Mouse (Mus musculus) forebrain, embryonic 12.5 days (tissue): Measurements from ENCODE around the gene Cln3. TPM values are rescaled to one million over a fixed set of nuclear protein-coding genes. Genes with fewer than 3 reads are reported as not detected.

Experiments
- ATAC-seq: fragments of 200-750 bp; cut with Nextera tagmentation; 2 replicates; pipeline ENCODE4 v1.8.0; 2017; ENCODE audit warnings: moderate TSS enrichment; ENCODE audit not compliant: low FRiP score
- H3K27ac ChIP-seq: fragments of 300-500 bp; sonication (generic); 2 replicates; pipeline ENCODE4 v1.5.1; 2016; ENCODE audit warnings: mild to moderate bottlenecking
- H3K27me3 ChIP-seq: fragments of 300-500 bp; sonication (generic); 2 replicates; pipeline ENCODE4 v1.6.1; 2016; ENCODE audit warnings: mild to moderate bottlenecking
- H3K36me3 ChIP-seq: fragments of 300-500 bp; sonication (generic); replicated peaks from 2 replicates; pipeline ENCODE4 v1.6.1; 2016; ENCODE audit warnings: mild to moderate bottlenecking
- H3K4me1 ChIP-seq: fragments of 300-500 bp; sonication (generic); 2 replicates; pipeline ENCODE4 v1.6.1; 2016
- H3K4me2 ChIP-seq: fragments of 300-500 bp; sonication (generic); 2 replicates; pipeline ENCODE4 v1.6.1; 2016; ENCODE audit warnings: mild to moderate bottlenecking, moderate library complexity
- H3K4me3 ChIP-seq: fragments of 300-500 bp; sonication (generic); replicated peaks from 2 replicates; pipeline ENCODE4 v1.5.1; 2016; ENCODE audit warnings: mild to moderate bottlenecking
- H3K9ac ChIP-seq: fragments of 300-500 bp; sonication (generic); 2 replicates; pipeline ENCODE4 v1.6.1; 2016; ENCODE audit warnings: mild to moderate bottlenecking
- H3K9me3 ChIP-seq: fragments of 300-500 bp; sonication (generic); 2 replicates; pipeline ENCODE4 v1.6.1; 2016
- WGBS: fragments of 180-500 bp; shearing (Covaris S2); methylation state at CpG from one replicate; pipeline ENCODE4 v1.1.7; 2016; 5-methylcytosine and 5-hydroxymethylcytosine counted together
- polyA plus RNA-seq: library from polyadenylated mRNA; unstranded; fragments of >200 nt; fragmentation: Nextera tagmentation; extraction: Ambion mirVana; gene quantifications from 2 replicates; pipeline ENCODE4 v1.2.1, GENCODE M21; 2016

Gene Cln3
- polyA plus RNA-seq, 1 experiment from 2014 or later = 27.5 TPM

DNA sequence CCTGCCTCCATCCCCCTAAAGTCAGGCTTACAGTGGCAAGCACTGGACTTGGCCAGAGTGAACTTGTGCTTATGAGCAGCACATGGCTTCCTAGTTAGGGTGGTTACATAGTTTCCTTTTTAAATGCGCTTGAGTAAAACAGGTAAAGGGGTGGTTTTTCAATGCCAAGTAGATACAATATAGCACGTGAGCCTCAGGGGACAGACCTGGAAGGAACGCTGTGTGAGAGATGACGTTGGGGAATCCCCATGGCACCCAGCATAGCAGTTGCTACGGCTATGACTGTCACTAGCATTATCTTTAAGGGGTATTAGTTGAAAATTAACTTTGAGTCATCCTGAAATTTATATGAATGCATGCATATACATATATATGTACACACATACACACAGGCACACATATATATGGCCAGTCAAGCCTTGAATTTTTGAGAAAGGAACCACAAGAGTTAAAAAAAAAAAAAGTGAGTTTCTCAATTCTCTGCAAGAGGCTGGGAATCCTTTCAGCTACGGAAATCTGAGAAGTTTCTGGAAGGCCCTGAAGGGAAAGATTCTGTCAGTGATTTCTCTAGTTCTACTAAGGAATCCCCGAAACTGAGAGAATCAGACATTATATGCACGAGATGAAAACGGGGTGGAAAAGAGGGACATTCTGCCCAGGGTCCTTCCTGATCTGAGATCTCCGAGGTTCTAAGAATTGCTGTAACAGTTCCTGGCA is 34.1 kb upstream of the Cln3 start:
- WGBS = 80% methylated on average over 10 of the region's 10 CpGs
- H3K4me1 ChIP-seq = peaks cover 5% of the 10 kb centered on the region; the same call in 1 of the 2 replicates
- no peaks in the 10 kb centered on the region for H3K9me3 ChIP-seq
- no peaks in the 10 kb centered on the region for H3K36me3 ChIP-seq
- H3K27ac ChIP-seq = no peak overlapping the region
- no peak for ATAC-seq
- no peaks in the 10 kb centered on the region; the same call in 1 of the 2 replicates for H3K27me3 ChIP-seq
- no peak overlapping the region for H3K4me2 ChIP-seq
- no peak overlapping the region for H3K9ac ChIP-seq
- no peak overlapping the region for H3K4me3 ChIP-seq

DNA sequence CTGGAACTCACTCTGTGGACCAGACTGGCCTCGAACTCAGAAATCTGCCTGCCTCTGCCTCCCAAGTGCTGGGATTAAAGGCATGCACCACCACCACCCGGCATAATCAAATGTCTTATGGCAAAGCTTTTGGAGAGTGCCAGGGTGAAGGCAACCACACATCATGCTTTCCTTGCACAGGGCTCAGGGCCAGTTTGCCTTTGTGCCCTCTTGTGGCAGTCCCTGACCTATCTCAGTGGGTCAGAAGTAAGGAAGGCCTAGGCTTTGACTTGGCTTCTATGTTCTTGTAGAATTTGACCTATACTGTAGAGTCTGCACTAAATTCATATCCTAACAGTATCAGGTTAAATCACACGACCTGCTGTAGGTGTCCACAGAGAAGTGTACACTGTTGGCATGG is 31.1 kb upstream of the Cln3 start:
- no peaks in the 10 kb centered on the region for H3K36me3 ChIP-seq
- no peak overlapping the region for H3K4me2 ChIP-seq
- H3K9me3 ChIP-seq = no peaks in the 10 kb centered on the region
- ATAC-seq = no peak
- H3K4me1 ChIP-seq = no peaks in the 10 kb centered on the region
- 78% methylated on average over 3 of the region's 3 CpGs for WGBS
- no peak overlapping the region for H3K27ac ChIP-seq
- H3K9ac ChIP-seq = no peak overlapping the region
- no peaks in the 10 kb centered on the region; the same call in 1 of the 2 replicates for H3K27me3 ChIP-seq
- no peak overlapping the region for H3K4me3 ChIP-seq

DNA sequence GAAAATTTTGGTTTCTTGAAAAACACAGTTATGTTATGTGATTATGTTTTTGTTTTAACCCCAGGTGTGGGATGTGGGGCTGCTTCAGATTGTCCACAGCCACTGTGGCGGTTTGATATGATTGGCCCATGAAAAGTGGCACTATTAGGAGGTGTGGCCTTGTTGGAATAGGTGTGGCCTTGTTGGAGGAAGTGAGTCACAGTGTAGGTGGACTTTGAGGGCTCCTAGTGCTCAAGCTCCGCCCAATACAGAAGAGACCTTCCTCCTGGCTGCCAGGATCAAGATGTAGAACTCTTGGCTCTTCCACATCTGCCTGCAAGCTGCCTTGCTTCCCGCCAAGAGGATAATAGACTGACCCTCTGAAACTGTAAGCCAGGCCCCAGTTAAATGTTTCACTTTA is 27.1 kb upstream of the Cln3 start:
- H3K9me3 ChIP-seq = no peaks in the 10 kb centered on the region
- 84% methylated on average over 3 of the region's 3 CpGs for WGBS
- H3K9ac ChIP-seq = no peak overlapping the region
- no peak overlapping the region for H3K27ac ChIP-seq
- H3K4me3 ChIP-seq = no peak overlapping the region
- no peaks in the 10 kb centered on the region for H3K4me1 ChIP-seq
- no peaks in the 10 kb centered on the region; the same call in 1 of the 2 replicates for H3K27me3 ChIP-seq
- H3K36me3 ChIP-seq = no peaks in the 10 kb centered on the region
- no peak for ATAC-seq
- no peak overlapping the region for H3K4me2 ChIP-seq

DNA sequence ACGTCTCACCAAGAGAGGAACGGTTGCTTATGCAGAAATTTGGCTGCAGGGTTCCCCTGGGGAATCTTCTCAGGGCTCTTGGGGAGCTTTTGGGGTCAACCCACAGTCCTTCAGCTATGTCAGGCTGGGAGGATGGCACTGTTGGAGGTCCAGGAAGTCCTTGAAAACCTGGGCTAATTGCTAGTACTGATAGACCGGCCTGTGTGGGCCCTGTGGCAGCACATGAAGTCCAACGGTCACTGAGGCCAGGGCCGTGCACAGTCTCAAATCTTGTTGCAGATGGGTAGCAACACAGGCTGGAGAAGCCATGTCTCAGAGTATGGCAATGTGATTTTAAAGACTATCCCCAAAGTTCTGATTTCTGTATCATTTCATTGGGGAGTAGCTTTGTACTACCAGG is 22.2 kb upstream of the Cln3 start:
- Histone ChIP-seq H3K27me3 (no peaks in the 10 kb centered on the region), H3K27ac (no peak overlapping the region), H3K4me3 (no peak overlapping the region), H3K9ac (no peak overlapping the region), H3K9me3 (no peaks in the 10 kb centered on the region), H3K36me3 (no peaks in the 10 kb centered on the region), H3K4me2 (no peak overlapping the region), H3K4me1 (no peaks in the 10 kb centered on the region)
- no peak for ATAC-seq
- WGBS = 82% methylated on average over 5 of the region's 5 CpGs

DNA sequence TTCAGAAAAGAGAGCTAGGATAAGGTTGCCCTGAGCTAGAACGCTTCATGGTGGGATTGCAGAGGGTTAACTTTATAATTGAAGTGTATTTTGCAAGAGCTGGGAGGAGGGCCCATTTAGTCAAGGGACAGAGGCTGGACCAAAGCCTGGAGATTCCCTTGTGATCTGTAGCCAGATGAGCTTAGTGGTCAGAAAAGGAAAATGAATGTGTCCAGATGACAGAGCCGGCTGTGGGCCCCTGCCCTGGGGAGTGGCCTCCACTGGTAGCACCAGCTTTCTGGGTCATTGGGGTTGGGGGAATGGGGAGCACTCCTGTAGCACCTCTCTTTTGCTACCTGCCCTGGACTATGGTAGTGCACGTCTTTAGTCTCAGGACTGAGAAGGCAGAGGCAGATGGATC is 21.4 kb upstream of the Cln3 start:
- H3K36me3 ChIP-seq = no peaks in the 10 kb centered on the region
- WGBS = 78% methylated on average over 3 of the region's 3 CpGs
- H3K9me3 ChIP-seq = no peaks in the 10 kb centered on the region
- no peaks in the 10 kb centered on the region for H3K27me3 ChIP-seq
- H3K9ac ChIP-seq = no peak overlapping the region
- no peak for ATAC-seq
- H3K27ac ChIP-seq = no peak overlapping the region
- no peaks in the 10 kb centered on the region for H3K4me1 ChIP-seq
- no peak overlapping the region for H3K4me2 ChIP-seq
- H3K4me3 ChIP-seq = no peak overlapping the region

DNA sequence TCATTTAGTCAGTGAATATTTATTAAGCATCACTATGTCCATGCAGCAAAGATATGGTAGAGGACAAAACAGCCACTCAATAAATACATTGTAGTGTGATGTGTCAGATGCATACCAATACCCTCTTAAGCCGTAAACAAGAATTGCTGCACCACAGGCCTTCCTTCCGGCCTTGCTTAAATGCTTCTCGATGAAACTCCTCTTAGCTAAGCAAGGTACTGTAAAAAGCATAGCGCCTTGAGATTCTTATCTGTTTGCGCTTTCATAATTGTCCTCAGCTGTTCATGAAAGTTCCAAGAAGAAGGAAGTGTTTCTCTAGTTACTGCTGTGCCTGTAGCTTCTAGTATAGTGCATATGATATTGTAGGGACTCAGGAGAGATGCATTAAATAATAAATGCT is 21.0 kb upstream of the Cln3 start:
- H3K9ac ChIP-seq = no peak overlapping the region
- H3K4me3 ChIP-seq = no peak overlapping the region
- no peaks in the 10 kb centered on the region for H3K27me3 ChIP-seq
- no peak overlapping the region for H3K27ac ChIP-seq
- H3K9me3 ChIP-seq = no peaks in the 10 kb centered on the region
- ATAC-seq = no peak
- H3K4me1 ChIP-seq = no peaks in the 10 kb centered on the region
- H3K36me3 ChIP-seq = no peaks in the 10 kb centered on the region
- no peak overlapping the region for H3K4me2 ChIP-seq
- 84% methylated on average over 5 of the region's 5 CpGs for WGBS

DNA sequence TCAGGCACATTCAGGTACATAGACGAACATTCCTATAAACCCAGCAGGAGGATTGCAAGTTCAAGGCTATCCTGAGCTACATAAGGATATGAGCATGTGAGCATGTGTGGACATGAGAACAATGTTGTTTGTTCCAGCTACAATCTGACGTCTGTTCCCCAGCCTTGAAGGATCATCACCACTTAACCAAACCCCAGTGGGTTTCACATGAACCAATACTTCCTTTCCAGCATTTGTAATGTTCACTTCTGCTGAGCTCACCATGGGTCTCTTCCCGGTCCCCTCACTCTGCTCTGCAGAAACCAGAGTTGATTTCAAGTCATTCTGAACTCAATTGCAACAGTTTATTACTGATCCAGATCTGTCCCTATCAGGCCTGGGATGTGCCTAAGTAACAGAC is 17.0 kb upstream of the Cln3 start:
- Histone ChIP-seq H3K9ac (no peak overlapping the region), H3K27me3 (no peaks in the 10 kb centered on the region), H3K4me3 (no peak overlapping the region), H3K27ac (no peak overlapping the region), H3K4me2 (no peak overlapping the region), H3K9me3 (no peaks in the 10 kb centered on the region), H3K36me3 (no peaks in the 10 kb centered on the region), H3K4me1 (no peaks in the 10 kb centered on the region)
- ATAC-seq = no peak
- 91% methylated on average over 3 of the region's 3 CpGs for WGBS

DNA sequence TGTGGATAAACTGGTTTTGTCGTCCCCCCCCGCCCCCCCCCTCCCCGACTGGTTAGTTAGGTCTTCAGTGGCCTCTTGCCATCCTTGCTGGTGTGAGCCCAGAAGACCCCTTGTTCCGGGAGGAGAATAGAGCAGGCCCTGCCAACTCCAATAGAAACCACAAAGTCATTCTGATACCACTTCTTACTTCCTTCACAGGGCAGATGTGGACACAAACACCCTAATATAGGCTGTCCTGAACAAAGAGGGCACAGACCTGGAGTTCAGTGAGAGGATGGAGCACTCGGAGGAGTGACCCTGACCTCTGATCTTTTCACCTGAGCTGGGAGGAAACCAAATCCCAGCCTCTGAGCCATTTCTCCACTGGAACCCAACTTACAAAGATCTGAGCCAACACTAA is 16.3 kb upstream of the Cln3 start:
- no peak overlapping the region for H3K4me2 ChIP-seq
- H3K9ac ChIP-seq = no peak overlapping the region
- H3K4me3 ChIP-seq = no peak overlapping the region
- no peaks in the 10 kb centered on the region for H3K9me3 ChIP-seq
- 50% methylated on average over 5 of the region's 5 CpGs for WGBS
- H3K27me3 ChIP-seq = no peaks in the 10 kb centered on the region
- H3K36me3 ChIP-seq = no peaks in the 10 kb centered on the region
- no peaks in the 10 kb centered on the region for H3K4me1 ChIP-seq
- H3K27ac ChIP-seq = no peak overlapping the region
- no peak for ATAC-seq

DNA sequence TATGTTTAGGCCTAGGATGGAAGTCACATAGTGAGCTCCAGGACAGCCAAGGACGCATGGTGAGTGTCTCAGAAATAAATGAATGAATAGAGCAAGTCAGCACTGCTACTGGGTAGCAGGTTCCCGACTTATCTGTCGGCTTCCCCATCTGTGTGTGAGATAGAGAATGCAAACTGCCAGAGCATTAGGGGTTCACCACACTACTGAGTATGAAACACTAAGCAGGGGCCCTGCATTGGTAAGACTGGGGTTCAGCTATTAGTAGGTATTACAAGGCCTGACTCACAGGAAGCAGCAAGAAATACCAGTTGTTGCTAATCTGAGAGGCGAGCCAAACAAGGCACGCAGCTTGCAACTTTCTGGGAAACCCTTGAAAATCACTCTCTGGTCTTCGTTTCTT is 13.3 kb upstream of the Cln3 start:
- Histone ChIP-seq H3K4me1 (no peaks in the 10 kb centered on the region), H3K9me3 (no peaks in the 10 kb centered on the region), H3K36me3 (no peaks in the 10 kb centered on the region), H3K4me2 (no peak overlapping the region), H3K27me3 (peaks cover 15% of the 10 kb centered on the region), H3K4me3 (no peak overlapping the region), H3K27ac (no peak overlapping the region), H3K9ac (no peak overlapping the region)
- no peak for ATAC-seq
- 82% methylated on average over 6 of the region's 6 CpGs for WGBS

DNA sequence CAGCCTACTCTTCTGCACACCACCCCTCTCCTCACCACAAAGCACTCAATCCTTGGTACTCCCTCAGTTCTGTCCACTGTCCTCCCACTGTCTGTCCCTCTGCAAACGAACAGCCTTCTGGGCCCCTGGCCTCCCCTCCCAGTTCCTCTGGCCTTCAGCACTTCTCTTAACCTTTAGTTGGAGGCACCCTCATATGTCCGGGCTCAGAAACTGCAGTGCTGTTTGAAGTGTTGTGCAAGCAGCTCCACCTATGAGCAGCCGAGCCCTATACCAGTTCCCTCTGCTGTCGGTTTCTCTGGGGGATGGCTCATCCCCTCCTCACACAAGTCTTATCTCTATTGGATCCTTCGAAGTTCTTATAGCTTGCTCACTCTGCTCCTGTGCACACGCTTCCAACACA is 10.8 kb upstream of the Cln3 start:
- Histone ChIP-seq H3K4me3 (no peak overlapping the region), H3K36me3 (no peaks in the 10 kb centered on the region), H3K4me2 (no peak overlapping the region)

DNA sequence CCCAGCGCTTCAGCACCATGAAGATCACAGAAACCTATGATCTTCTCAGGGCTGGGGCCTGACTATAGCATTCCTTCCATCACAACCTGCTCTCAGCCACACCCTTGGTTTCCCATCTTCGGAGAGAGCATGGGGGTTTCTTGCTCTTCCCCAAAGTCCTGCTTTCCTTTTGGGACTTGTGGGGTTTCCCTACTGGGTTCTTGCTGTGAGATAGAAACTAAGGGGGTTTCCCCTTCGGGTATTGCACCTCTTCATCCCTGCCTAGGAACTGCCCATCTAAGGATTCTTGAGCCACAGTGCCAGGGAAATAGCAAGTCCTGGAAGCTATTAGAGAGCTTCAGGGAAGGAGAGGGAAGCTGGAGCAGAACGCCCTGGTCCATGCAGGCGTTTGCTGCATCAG is 10.3 kb upstream of the Cln3 start:
- no peak overlapping the region for H3K4me2 ChIP-seq
- no peaks in the 10 kb centered on the region for H3K36me3 ChIP-seq
- H3K4me3 ChIP-seq = no peak overlapping the region
- no peak for ATAC-seq
- no peak overlapping the region for H3K9ac ChIP-seq
- peaks cover 24% of the 10 kb centered on the region for H3K27me3 ChIP-seq
- no peaks in the 10 kb centered on the region for H3K9me3 ChIP-seq
- H3K27ac ChIP-seq = no peak overlapping the region
- WGBS = 85% methylated on average over 5 of the region's 5 CpGs
- no peaks in the 10 kb centered on the region for H3K4me1 ChIP-seq

More for the DNA sequence above, 10.8 kb upstream of the Cln3 start:
- Histone ChIP-seq H3K9me3 (no peaks in the 10 kb centered on the region), H3K4me1 (no peaks in the 10 kb centered on the region), H3K27ac (no peak overlapping the region), H3K27me3 (peaks cover 24% of the 10 kb centered on the region), H3K9ac (no peak overlapping the region)
- ATAC-seq = no peak
- 71% methylated on average over 6 of the region's 6 CpGs for WGBS

DNA sequence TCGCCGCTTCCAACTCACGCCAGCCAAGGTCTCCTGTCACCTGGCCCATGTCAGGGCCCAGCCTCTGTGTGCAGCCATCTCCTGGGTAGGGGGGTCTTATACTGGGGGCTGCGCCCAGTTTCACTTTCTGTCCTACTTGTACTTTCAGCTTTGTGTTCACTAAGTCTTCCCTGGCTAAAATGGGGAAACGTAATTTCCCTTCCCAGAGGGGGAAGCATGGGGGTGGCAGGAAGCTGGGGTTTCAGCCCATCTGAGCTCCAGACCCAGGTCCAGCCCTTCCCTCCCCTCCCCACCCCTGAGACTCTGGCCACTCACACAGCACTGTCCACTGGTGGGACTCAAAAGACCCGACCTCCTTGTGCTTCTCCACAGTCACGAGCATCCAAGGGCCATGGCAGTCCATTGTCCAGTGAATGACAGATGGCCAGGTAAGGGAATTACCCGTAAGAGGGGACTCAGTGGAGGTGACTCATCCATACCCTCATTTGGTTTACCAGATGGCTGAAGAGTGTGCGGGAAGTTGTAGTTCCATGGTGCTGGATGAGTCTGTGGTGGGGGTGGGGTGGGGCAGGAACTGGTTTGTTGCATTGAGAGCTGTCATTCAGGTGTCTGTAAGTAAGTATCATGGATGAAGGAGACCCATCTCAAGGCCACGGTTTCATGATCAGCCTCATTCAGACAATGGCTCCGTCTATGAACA is 9.4 kb upstream of the Cln3 start, which contains the start of gene Il27:
Gene Il27, minus strand, starts transcription at position 80 of the 700 bp plus-strand sequence.
- no peaks in the 10 kb centered on the region for H3K36me3 ChIP-seq
- H3K27ac ChIP-seq = no peak within 1 kb of the TSS
- H3K9ac ChIP-seq = no peak within 1 kb of the TSS
- H3K27me3 ChIP-seq = peaks cover 29% of the 10 kb centered on the region
- H3K4me2 ChIP-seq = no peak within 1 kb of the TSS
- H3K4me3 ChIP-seq = no peak within 1 kb of the TSS
- ATAC-seq = no peak
- no peaks in the 10 kb centered on the region for H3K4me1 ChIP-seq
- 87% methylated on average over 11 of the region's 11 CpGs for WGBS
- no peaks in the 10 kb centered on the region for H3K9me3 ChIP-seq

DNA sequence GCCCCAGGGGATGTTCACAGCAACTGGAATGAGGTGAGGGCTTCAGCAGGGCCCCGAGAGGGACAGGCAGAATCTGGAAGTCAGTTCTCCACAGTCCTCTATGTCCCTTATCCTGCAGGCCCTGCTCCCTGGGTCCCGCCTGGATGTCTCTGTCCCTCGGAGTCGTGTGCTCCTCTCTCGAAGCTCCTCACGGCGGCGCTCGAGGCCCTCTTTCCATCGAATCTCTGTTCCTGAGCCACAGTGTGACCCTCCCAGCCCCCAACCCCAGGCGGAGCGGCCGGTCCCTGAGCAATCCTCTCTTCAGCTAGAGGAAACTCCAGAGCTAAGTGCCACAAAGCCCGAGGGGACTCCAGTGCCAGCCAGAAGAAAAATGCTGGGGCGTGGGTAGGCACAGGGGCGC is 2.2 kb upstream of the Cln3 start:
- ATAC-seq = peak; percentile 39; the same call in 1 of the 2 replicates
- WGBS = 3% methylated on average over 16 of the region's 16 CpGs
- H3K27ac ChIP-seq = no peak overlapping the region

More for the DNA sequence above, 2.2 kb upstream of the Cln3 start:
- Histone ChIP-seq H3K9ac (peak overlapping the region; percentile 36; the same call in 1 of the 2 replicates), H3K27me3 (peaks cover 59% of the 10 kb centered on the region), H3K9me3 (no peaks in the 10 kb centered on the region), H3K36me3 (no peaks in the 10 kb centered on the region), H3K4me2 (peak overlapping the region; percentile 36), H3K4me1 (peaks cover 9% of the 10 kb centered on the region), H3K4me3 (0 out of 2 replicates have a peak overlapping the region, but pooled peaks have one; percentile 7)
